Mouse (Mus musculus) CH12.LX (cell line): ENCODE measurements at regions not wholly inside any gene's neighbourhood (a gene's known extent, or its start where the extent isn't known, plus 50 kb on each side); places are given as distances from the start of the nearest gene placed in this dataset.

Experiments used
- DNase-seq: peaks from one replicate; pipeline ENCODE4 v3.0.0-alpha.2; 2013; ENCODE audit errors: extremely low read depth
- H3K27ac ChIP-seq: 2 replicates; pipeline ENCODE4 v1.5.1; 2012; ENCODE audit warnings: low read depth, mild to moderate bottlenecking, control low read depth, moderate library complexity; ENCODE audit not compliant: insufficient read depth
- H3K27me3 ChIP-seq: replicated peaks from 2 replicates; pipeline ENCODE3; 2012; ENCODE audit warnings: inconsistent platforms
- H3K36me3 ChIP-seq, 2 experiments: replicated peaks in 1 of 2; 2 replicates each; pipeline versions ENCODE3 to v1.6.1; 2012; ENCODE audit warnings: inconsistent platforms in 1 of 2, low read length in 1 of 2, mild to moderate bottlenecking in 1 of 2, mixed read lengths in 1 of 2, moderate library complexity in 1 of 2; ENCODE audit not compliant: control insufficient read depth in 1 of 2, insufficient read depth in 1 of 2
- H3K4me1 ChIP-seq, 2 experiments: 2 replicates each; pipeline ENCODE4 v1.6.1; 2012; ENCODE audit warnings: inconsistent platforms in 1 of 2, moderate library complexity in 1 of 2; ENCODE audit not compliant: insufficient read depth in 2 of 2, control insufficient read depth in 1 of 2
- H3K4me2 ChIP-seq: 2 replicates; pipeline ENCODE4 v1.6.1; 2012; ENCODE audit warnings: low read depth, mild to moderate bottlenecking, control low read depth; ENCODE audit not compliant: poor library complexity, insufficient read depth, severe bottlenecking
- H3K4me3 ChIP-seq, 3 experiments: fragments of 150-350 bp in 1 of 3; sonication (generic) in 1 of 3; replicated peaks in 1 of 3; 2 replicates each; pipeline versions ENCODE3 to v1.5.1; 2011 to 2012; ENCODE audit warnings: low read depth in 2 of 3, low read length in 2 of 3, mild to moderate bottlenecking in 2 of 3, moderate library complexity in 2 of 3, control low read depth in 1 of 3, improper control_type of control experiment in 1 of 3, inconsistent platforms in 1 of 3, mixed read lengths in 1 of 3; ENCODE audit not compliant: poor library complexity in 1 of 3
- H3K79me2 ChIP-seq: replicated peaks from 2 replicates; pipeline ENCODE4 v1.6.1; 2012; ENCODE audit warnings: mild to moderate bottlenecking, moderate library complexity; ENCODE audit not compliant: control insufficient read depth, poor library complexity, insufficient read depth, severe bottlenecking; ENCODE audit errors: extremely low read depth
- H3K9ac ChIP-seq: 2 replicates; pipeline ENCODE4 v1.6.1; 2012; ENCODE audit warnings: low read depth, mild to moderate bottlenecking, control low read depth, moderate library complexity; ENCODE audit not compliant: insufficient read depth
- H3K9me3 ChIP-seq: replicated peaks from 2 replicates; pipeline ENCODE3; 2012; ENCODE audit warnings: low read length, inconsistent platforms, mixed read lengths
- BHLHE40 ChIP-seq: IDR thresholded peaks from 2 replicates; pipeline ENCODE4 v1.6.1; 2011; ENCODE audit warnings: mild to moderate bottlenecking, low read depth, low read length, improper control_type of control experiment
- CHD2 ChIP-seq: IDR thresholded peaks from 2 replicates; pipeline ENCODE4 v1.6.1; 2011; ENCODE audit warnings: low read length, improper control_type of control experiment
- EP300 ChIP-seq: IDR thresholded peaks from 2 replicates; pipeline ENCODE4 v1.6.1; 2011; ENCODE audit warnings: low read length, improper control_type of control experiment
- ETS1 ChIP-seq: conservative IDR thresholded peaks from 2 replicates; pipeline ENCODE4 v1.6.1; 2012; ENCODE audit warnings: low read depth, mild to moderate bottlenecking, inconsistent platforms, low read length, improper control_type of control experiment, moderate library complexity
- IRF4 ChIP-seq: IDR thresholded peaks from 2 replicates; pipeline ENCODE4 v1.6.1; 2014; ENCODE audit warnings: low read depth, mild to moderate bottlenecking, inconsistent platforms, low read length, improper control_type of control experiment
- JUN ChIP-seq: IDR thresholded peaks from 2 replicates; pipeline ENCODE4 v1.6.1; 2011; ENCODE audit warnings: low read depth, mild to moderate bottlenecking, low read length, improper control_type of control experiment, moderate library complexity; ENCODE audit not compliant: insufficient read depth
- KAT2A ChIP-seq: IDR thresholded peaks from 2 replicates; pipeline ENCODE4 v1.6.1; 2012; ENCODE audit warnings: low read length, improper control_type of control experiment, inconsistent platforms; ENCODE audit not compliant: insufficient replicate concordance
- MAX ChIP-seq: IDR thresholded peaks from 2 replicates; pipeline ENCODE4 v1.6.1; 2011; ENCODE audit warnings: low read length, improper control_type of control experiment
- NELFE ChIP-seq: IDR thresholded peaks from 2 replicates; pipeline ENCODE4 v1.6.1; 2011; ENCODE audit warnings: low read depth, low read length, improper control_type of control experiment
- NRF1 ChIP-seq: IDR thresholded peaks from 2 replicates; pipeline ENCODE4 v1.6.1; 2014; ENCODE audit warnings: low read depth, mild to moderate bottlenecking, inconsistent platforms, low read length, improper control_type of control experiment, moderate library complexity
- POLR2A ChIP-seq: IDR thresholded peaks from 2 replicates; pipeline ENCODE4 v1.6.1; 2011; ENCODE audit warnings: low read depth, mild to moderate bottlenecking, improper control_type of control experiment, low read length
- POLR2AphosphoS2 ChIP-seq: IDR thresholded peaks from 2 replicates; pipeline ENCODE4 v1.6.1; 2011; ENCODE audit warnings: low read depth, low read length, improper control_type of control experiment
- SIN3A ChIP-seq: IDR thresholded peaks from 2 replicates; pipeline ENCODE4 v1.6.1; 2012; ENCODE audit warnings: low read length, improper control_type of control experiment, inconsistent platforms
- SMC3 ChIP-seq: IDR thresholded peaks from 2 replicates; pipeline ENCODE4 v1.6.1; 2011; ENCODE audit warnings: low read depth, low read length, improper control_type of control experiment
- TCF12 ChIP-seq: IDR thresholded peaks from 2 replicates; pipeline ENCODE4 v1.6.1; 2014; ENCODE audit warnings: low read depth, mild to moderate bottlenecking, inconsistent platforms, low read length, improper control_type of control experiment
- USF2 ChIP-seq: conservative IDR thresholded peaks from 2 replicates; pipeline ENCODE4 v1.6.1; 2011; ENCODE audit warnings: low read depth, low read length, improper control_type of control experiment
- ZC3H11A ChIP-seq: IDR thresholded peaks from 2 replicates; pipeline ENCODE4 v1.6.1; 2012; ENCODE audit warnings: low read depth, mild to moderate bottlenecking, inconsistent platforms, low read length, improper control_type of control experiment
- ZKSCAN1 ChIP-seq: IDR thresholded peaks from 2 replicates; pipeline ENCODE4 v1.6.1; 2012; ENCODE audit warnings: low read depth, inconsistent platforms, low read length, improper control_type of control experiment, borderline replicate concordance
- ZNF384 ChIP-seq: IDR thresholded peaks from 2 replicates; pipeline ENCODE4 v1.6.1; 2012; ENCODE audit warnings: low read depth, low read length, improper control_type of control experiment, inconsistent platforms
- dilution Hi-C: fragments of 300-500 bp; cut with MboI; formaldehyde crosslinking; loops from 2 replicates; pipeline ENCODE4 v1.14.3; 2020; ENCODE audit warnings: low sequenced_read_pairs; ENCODE audit not compliant: extremely low pct_unique_long_range_greater_than_20kb, extremely low pct_ligation_motif_present
- in situ Hi-C: fragments of 300-500 bp; cut with MboI; formaldehyde crosslinking; loops from 3 replicates; pipeline ENCODE4 v1.14.3; 2019; ENCODE audit warnings: low sequenced_read_pairs, low pct_ligation_motif_present, low pct_unique_long_range_greater_than_20kb, mixed read lengths

- Histone ChIP-seq H3K9ac (no peak overlapping the region), H3K4me1 (peaks cover 4 to 19% of the 10 kb centered on the region in 2 experiments; a peak in 3 of 4 replicates), H3K9me3 (no peaks in the 10 kb centered on the region), H3K27me3 (peaks cover 8% of the 10 kb centered on the region), H3K27ac (no peak overlapping the region), H3K36me3 (no peaks in the 10 kb centered on the region), H3K4me3 (no peak overlapping the region), H3K79me2 (no peaks in the 10 kb centered on the region), H3K4me2 (no peak overlapping the region)
- in situ Hi-C loops (no loop called here), dilution Hi-C loops (no loop called here)
- DNase-seq: no peak
- TF ChIP-seq EP300 (no peak), ETS1 (no peak), CHD2 (no peak), IRF4 (no peak), JUN (no peak), MAX (no peak), KAT2A (no peak), ZC3H11A (no peak), SIN3A (no peak), NRF1 (no peak), SMC3 (no peak), TCF12 (no peak), ZNF384 (no peak), NELFE (no peak), POLR2A (no peak), POLR2AphosphoS2 (no peak), ZKSCAN1 (no peak), USF2 (no peak)
Measured at GRCm38 (mm10) chr14:25073143-25073542, 385.8 kb upstream of the Zmiz1 start.

- Histone ChIP-seq H3K9ac (no peak overlapping the region), H3K79me2 (no peaks in the 10 kb centered on the region), H3K27me3 (peaks cover 3% of the 10 kb centered on the region), H3K4me3 (no peak overlapping the region), H3K27ac (no peak overlapping the region)
- in situ Hi-C loops: no loop called here
- TF ChIP-seq ETS1 (no peak), BHLHE40 (no peak)
- TF ChIP-seq, all 38 proteins: peak for 0
- no peaks in the 10 kb centered on the region for H3K9me3 ChIP-seq
- H3K36me3 ChIP-seq: no peaks in the 10 kb centered on the region
- dilution Hi-C loops: no loop called here
- H3K4me1 ChIP-seq: peaks cover 4 to 19% of the 10 kb centered on the region in 2 experiments; a peak in 3 of 4 replicates
- peak; percentile 45 for DNase-seq
- H3K4me2 ChIP-seq: no peak overlapping the region
Measured at GRCm38 (mm10) chr14:25074022-25074800, 384.8 kb upstream of the Zmiz1 start.
